9 mouse cellular contexts compared by ENCODE assay signal in the genomic region with DNA sequence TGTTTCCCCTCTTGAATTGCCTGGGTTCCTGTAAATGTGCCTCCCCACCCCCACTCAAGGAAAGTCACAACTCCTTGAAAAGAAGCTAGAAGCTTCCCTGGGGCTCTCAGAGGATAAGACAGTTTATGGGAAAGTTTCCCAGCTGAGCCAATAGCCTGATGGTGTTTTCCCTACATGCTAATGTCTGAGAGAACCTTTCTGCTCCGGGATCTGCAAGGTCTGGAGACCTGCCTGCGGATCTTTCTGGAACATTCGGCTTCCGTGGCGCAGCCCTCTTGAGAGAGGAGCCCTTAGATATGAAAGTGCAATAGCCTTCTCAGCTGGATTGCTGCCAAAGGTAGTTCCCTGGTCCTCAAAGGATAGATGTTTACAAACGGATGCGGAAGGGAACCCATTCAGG. TPM values are rescaled to one million over a fixed set of nuclear protein-coding genes. Genes with fewer than 3 reads are reported as not detected.
A peak's percentile ranks its signal among the peaks of the same experiment; 100 is the strongest.
DNase-seq lines count a peak whose midpoint lies in the region; ATAC-seq lines count a peak whose summit lies in the region.
"Had no signal": no experiment of that assay in that cellular context is flagged by ENCODE, and none has a peak within 500 bp of the region (broad histone marks: within the 10 kb centered on the region; RNA-seq: fewer than 3 reads in every experiment).

No protein-coding gene starts in this region.

- peak; percentile 92 for DNase-seq in heart, adult 11 months
- DNase-seq in heart, postnatal 25 days (ENCODE audit: low spot score) = no peak
- DNase-seq in kidney, postnatal 14 days = peak; percentile 35
- DNase-seq in lung, postnatal 25 days (ENCODE audit: low spot score) = peak; percentile 28
- no peak for DNase-seq in right cerebral cortex, adult 2 months (ENCODE audit: low spot score in 2 of 2)

- H3K27me3 ChIP-seq in embryonic facial prominence, embryonic 13.5 days = peaks cover 14% of the 10 kb centered on the region
- H3K27me3 ChIP-seq in heart, embryonic 16.5 days (ENCODE audit: control insufficient read depth, insufficient read depth, low read length) = no peaks in the 10 kb centered on the region
- H3K27me3 ChIP-seq in stomach, embryonic 14.5 days (ENCODE audit: control insufficient read depth, insufficient read depth, low read length) = no peaks in the 10 kb centered on the region

- H3K9ac ChIP-seq in embryonic facial prominence, embryonic 13.5 days = peak overlapping the region; percentile 67
- H3K9ac ChIP-seq in heart, embryonic 16.5 days (ENCODE audit: low read length) = peak overlapping the region; percentile 80
- 0 out of 2 replicates have a peak overlapping the region, but pooled peaks have one; percentile 46 for H3K9ac ChIP-seq in stomach, embryonic 14.5 days (replicated peaks; ENCODE audit: low read depth, low read length)

- H3K4me1 ChIP-seq in embryonic facial prominence, embryonic 13.5 days = peaks cover 13% of the 10 kb centered on the region
- H3K4me1 ChIP-seq in heart, embryonic 16.5 days (ENCODE audit: control insufficient read depth, insufficient read depth, low read length) = peaks cover 30% of the 10 kb centered on the region
- peaks cover 17% of the 10 kb centered on the region for H3K4me1 ChIP-seq in stomach, embryonic 14.5 days (ENCODE audit: control insufficient read depth, insufficient read depth, low read length)

- WGBS in embryonic facial prominence, embryonic 13.5 days = 22% methylated on average over 7 of the region's 7 CpGs
- WGBS in heart, embryonic 16.5 days = 7% methylated on average over 7 of the region's 7 CpGs
- WGBS in stomach, embryonic 14.5 days = 4% methylated on average over 7 of the region's 7 CpGs

- no peak for ATAC-seq in embryonic facial prominence, embryonic 13.5 days (ENCODE audit: insufficient number of reproducible peaks, insufficient read depth, low FRiP score, low TSS enrichment, low read depth)
- 0 out of 2 replicates have a peak, but pooled peaks have one; percentile 10 for ATAC-seq in heart, embryonic 16.5 days (replicated peaks; ENCODE audit: extremely low read depth, insufficient read depth, low FRiP score)
- 0 out of 2 replicates have a peak, but pooled peaks have one; percentile 24 for ATAC-seq in stomach, embryonic 14.5 days (ENCODE audit: insufficient number of reproducible peaks, insufficient read depth, low FRiP score, low read depth)

- H3K9me3 ChIP-seq in embryonic facial prominence, embryonic 13.5 days = no peaks in the 10 kb centered on the region
- no peaks in the 10 kb centered on the region for H3K9me3 ChIP-seq in heart, embryonic 16.5 days (replicated peaks; ENCODE audit: control insufficient read depth, low read length)
- H3K9me3 ChIP-seq in stomach, embryonic 14.5 days (ENCODE audit: control insufficient read depth, low read depth, low read length) = no peaks in the 10 kb centered on the region
- H3K9me3 ChIP-seq: G1E had no signal

- H3K36me3 ChIP-seq in embryonic facial prominence, embryonic 13.5 days = no peaks in the 10 kb centered on the region
- H3K36me3 ChIP-seq in heart, embryonic 16.5 days (ENCODE audit: control insufficient read depth, insufficient read depth) = no peaks in the 10 kb centered on the region
- H3K36me3 ChIP-seq in stomach, embryonic 14.5 days (ENCODE audit: control insufficient read depth, insufficient read depth, low read length) = no peaks in the 10 kb centered on the region
- H3K36me3 ChIP-seq: G1E had no signal

- peak overlapping the region; percentile 55 for H3K4me3 ChIP-seq in embryonic facial prominence, embryonic 13.5 days
- peak overlapping the region; percentile 71 for H3K4me3 ChIP-seq in heart, embryonic 16.5 days (ENCODE audit: low read length)
- peak overlapping the region; percentile 64 for H3K4me3 ChIP-seq in stomach, embryonic 14.5 days (ENCODE audit: low read depth, low read length)

- H3K4me2 ChIP-seq in embryonic facial prominence, embryonic 13.5 days = peak overlapping the region; percentile 90
- H3K4me2 ChIP-seq in heart, embryonic 16.5 days (ENCODE audit: low read depth, low read length) = peak overlapping the region; percentile 84
- peak overlapping the region; percentile 90 for H3K4me2 ChIP-seq in stomach, embryonic 14.5 days (replicated peaks; ENCODE audit: low read depth, low read length)

- intact Hi-C loops in heart, postnatal 25 days (cut with DNase I) = loop anchor here (5.0 to 10.0 kb wide), 2 partner anchors 108 to 276 kb away; no protein-coding TSS in a partner anchor

- H3K27ac ChIP-seq in embryonic facial prominence, embryonic 13.5 days = no peak overlapping the region
- peak overlapping the region; percentile 48 for H3K27ac ChIP-seq in heart, embryonic 16.5 days (ENCODE audit: low read length)
- no peak overlapping the region for H3K27ac ChIP-seq in stomach, embryonic 14.5 days (ENCODE audit: low read length)

RNA-seq across cellular contexts. Expression of a gene that starts 1.5 kb away (rescaled TPM):
- 10 to 100 TPM; 46.4 to 47.0 TPM for total RNA-seq in heart, postnatal 25 days (2021)
- polyA plus RNA-seq in embryonic facial prominence, embryonic 13.5 days (2015; fragmentation: Nextera tagmentation; extraction: Ambion mirVana) = 18.9 and 19.1 TPM in 2 replicates
- polyA plus RNA-seq in heart, embryonic 16.5 days (2015; fragmentation: Nextera tagmentation; extraction: Ambion mirVana) = 30.2 and 32.5 TPM in 2 replicates
- 22.4 and 27.5 TPM in 2 replicates for polyA plus RNA-seq in stomach, embryonic 14.5 days (2014; fragmentation: Nextera tagmentation; extraction: Ambion mirVana)

Comparison
In these comparisons a context has a peak if more than half of its experiments do, and no peak if none do; other contexts are left out.
1. DNase-seq: peak in heart, adult 11 months (single experiment), kidney, postnatal 14 days (single experiment) and lung, postnatal 25 days (single experiment); none in heart, postnatal 25 days (single experiment) and right cerebral cortex, adult 2 months (0 of 2).
2. Peak in every context shown above with its lines, with median percentiles within 50 percentile points of each other: H3K4me2 ChIP-seq, H3K4me3 ChIP-seq and H3K9ac ChIP-seq.